Mouse (Mus musculus) intestine, embryonic 15.5 days (tissue): ENCODE measurements around the gene Zc3h13. TPM values are rescaled to one million over a fixed set of nuclear protein-coding genes. Genes with fewer than 3 reads are reported as not detected.

ENCODE experiments used
- ATAC-seq: fragments of 200-750 bp; cut with Nextera tagmentation; 2 replicates; pipeline ENCODE4 v1.8.0; 2017; ENCODE audit warnings: moderate TSS enrichment, moderate library complexity
- H3K27ac ChIP-seq: fragments of 300-500 bp; sonication (generic); 2 replicates; pipeline ENCODE4 v1.5.1; 2015; ENCODE audit warnings: mild to moderate bottlenecking, inconsistent platforms
- H3K27me3 ChIP-seq: fragments of 300-500 bp; sonication (generic); replicated peaks from 2 replicates; pipeline ENCODE4 v1.6.1; 2015; ENCODE audit warnings: inconsistent platforms
- H3K36me3 ChIP-seq: fragments of 300-500 bp; sonication (generic); 2 replicates; pipeline ENCODE4 v1.6.1; 2015; ENCODE audit warnings: inconsistent platforms
- H3K4me1 ChIP-seq: fragments of 300-500 bp; sonication (generic); replicated peaks from 2 replicates; pipeline ENCODE4 v1.6.1; 2015; ENCODE audit warnings: inconsistent platforms
- H3K4me2 ChIP-seq: fragments of 300-500 bp; sonication (generic); replicated peaks from 2 replicates; pipeline ENCODE4 v1.6.1; 2015; ENCODE audit warnings: mild to moderate bottlenecking, inconsistent platforms
- H3K4me3 ChIP-seq: fragments of 300-500 bp; sonication (generic); replicated peaks from 2 replicates; pipeline ENCODE4 v1.5.1; 2015; ENCODE audit warnings: inconsistent platforms
- H3K9ac ChIP-seq: fragments of 300-500 bp; sonication (generic); 2 replicates; pipeline ENCODE4 v1.6.1; 2015; ENCODE audit warnings: inconsistent platforms
- H3K9me3 ChIP-seq: fragments of 300-500 bp; sonication (generic); 2 replicates; pipeline ENCODE4 v1.6.1; 2016; ENCODE audit warnings: inconsistent platforms
- WGBS: fragments of 180-500 bp; shearing (Covaris S2); methylation state at CpG from one replicate; pipeline ENCODE4 v1.1.7; 2015; 5-methylcytosine and 5-hydroxymethylcytosine counted together
- polyA plus RNA-seq: library from polyadenylated mRNA; unstranded; fragments of >200 nt; fragmentation: Nextera tagmentation; extraction: Ambion mirVana; gene quantifications from 2 replicates; pipeline ENCODE4 v1.2.1, GENCODE M21; 2015

Zc3h13 gene
- polyA plus RNA-seq, result 26.8 and 27.3 TPM in 2 replicates

DNA sequence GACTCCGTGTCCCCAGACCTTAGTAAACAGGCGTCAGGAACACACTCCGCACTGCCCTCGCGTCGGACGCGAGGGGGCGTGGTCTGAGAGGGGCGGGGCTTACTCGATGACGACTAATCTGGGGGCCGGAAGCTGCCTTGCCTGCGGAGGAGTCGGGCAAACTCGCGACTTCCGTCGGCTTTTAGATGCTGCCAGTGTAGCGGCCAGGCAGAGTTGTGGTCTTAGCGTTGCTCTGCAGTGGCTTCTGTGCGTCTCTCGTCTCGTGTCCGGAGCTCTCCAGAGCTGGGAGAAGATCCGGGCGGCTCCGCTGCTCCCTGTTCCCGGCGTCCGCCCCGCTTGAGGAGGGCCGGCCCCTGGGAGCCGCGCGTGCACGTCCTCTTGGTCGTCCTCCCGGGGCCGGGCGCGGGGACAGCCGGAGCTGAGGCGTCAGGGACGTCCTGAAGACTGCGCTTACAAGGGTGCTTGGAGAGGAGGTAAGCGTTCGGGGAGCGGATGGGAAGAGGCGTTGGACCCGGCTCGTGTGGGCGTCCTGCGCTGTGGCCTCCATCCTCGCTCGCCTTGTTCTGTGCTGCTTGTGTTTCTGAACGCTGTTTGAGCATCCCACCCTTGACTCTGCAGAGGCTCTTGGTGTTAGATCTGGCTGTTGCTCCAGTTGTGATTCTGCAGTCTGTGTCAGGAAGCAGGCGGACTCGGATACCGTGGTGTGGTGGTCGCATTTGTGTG, at the start of gene Zc3h13:
TSS of gene Zc3h13 (plus strand) at position 181 of the 723 bp plus-strand sequence.
- H3K27me3 ChIP-seq, result no peaks in the 10 kb centered on the region
- H3K9ac ChIP-seq, result peak within 1 kb of the TSS; percentile 89
- peak within 1 kb of the TSS; percentile 97 for H3K4me3 ChIP-seq
- peaks cover 2% of the 10 kb centered on the region; the same call in 1 of the 2 replicates for H3K4me1 ChIP-seq
- no peaks in the 10 kb centered on the region for H3K9me3 ChIP-seq
- H3K27ac ChIP-seq, result peak within 1 kb of the TSS; percentile 83
- H3K36me3 ChIP-seq, result no peaks in the 10 kb centered on the region
- under 1% methylated on average over 61 of the region's 61 CpGs for WGBS
- peak within 1 kb of the TSS; percentile 66 for H3K4me2 ChIP-seq
- ATAC-seq, result peak; percentile 100

DNA sequence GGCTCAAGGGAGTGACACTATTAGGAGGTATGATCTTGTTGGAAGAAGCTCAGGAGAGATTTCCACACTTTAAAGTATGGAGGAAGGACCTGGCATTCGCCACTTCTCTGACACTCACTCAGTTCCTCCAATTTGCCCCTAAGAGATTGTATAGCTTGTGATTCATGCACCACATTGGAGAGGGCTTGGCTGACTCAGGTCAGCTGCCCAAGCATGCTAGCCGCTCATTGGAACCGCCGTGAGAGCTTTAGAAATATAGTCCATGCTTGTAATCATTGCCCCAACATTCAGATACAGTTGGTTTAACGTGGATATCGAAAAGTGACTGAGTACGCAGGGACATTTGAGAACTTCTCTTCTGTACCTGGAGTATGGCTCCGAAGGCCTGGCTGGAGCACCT, 48.6 kb upstream of the Zc3h13 start:
- Histone ChIP-seq H3K4me3 (no peak overlapping the region), H3K27me3 (no peaks in the 10 kb centered on the region), H3K36me3 (no peaks in the 10 kb centered on the region), H3K4me1 (no peaks in the 10 kb centered on the region), H3K4me2 (no peak overlapping the region), H3K9me3 (no peaks in the 10 kb centered on the region), H3K9ac (no peak overlapping the region), H3K27ac (no peak overlapping the region)
- WGBS, result 91% methylated on average over 8 of the region's 8 CpGs
- no peak for ATAC-seq

DNA sequence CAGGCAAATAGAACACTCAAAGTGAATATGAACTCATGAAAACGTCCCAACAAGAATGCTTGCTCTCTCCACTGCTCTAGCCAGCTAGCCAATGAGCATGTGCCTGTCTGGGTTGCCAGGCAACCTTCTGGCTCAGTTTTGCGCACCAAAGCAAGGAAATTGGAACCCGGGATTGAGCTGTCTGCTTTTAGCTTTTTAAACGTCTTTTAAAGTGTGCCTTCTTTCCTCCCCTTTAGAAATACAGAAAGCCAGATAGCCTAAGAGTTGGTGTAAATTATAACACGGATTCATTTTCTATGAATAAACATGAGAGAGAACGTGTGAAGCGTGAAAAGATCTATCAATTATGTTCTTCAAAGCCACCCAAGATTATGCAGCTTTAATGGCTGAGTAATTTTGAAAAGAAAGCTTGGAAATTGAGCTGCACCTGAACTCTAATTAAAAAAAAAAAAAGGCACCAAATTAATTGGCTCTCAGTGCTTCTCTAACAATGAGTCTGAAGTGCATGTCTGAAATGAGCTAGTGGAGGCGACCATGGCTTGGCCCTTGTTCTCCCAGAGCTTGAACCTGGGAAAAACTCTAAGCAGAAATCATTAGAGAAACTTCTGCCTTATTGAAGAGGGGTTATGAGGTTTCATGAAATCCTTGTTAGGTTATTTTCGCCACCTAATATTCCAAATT, 48.1 kb upstream of the Zc3h13 start:
- Histone ChIP-seq H3K36me3 (no peaks in the 10 kb centered on the region), H3K4me1 (no peaks in the 10 kb centered on the region), H3K4me3 (no peak overlapping the region), H3K9ac (no peak overlapping the region), H3K27ac (no peak overlapping the region), H3K27me3 (no peaks in the 10 kb centered on the region), H3K4me2 (no peak overlapping the region), H3K9me3 (no peaks in the 10 kb centered on the region)
- WGBS, result 68% methylated on average over 9 of the region's 9 CpGs
- ATAC-seq, result no peak

DNA sequence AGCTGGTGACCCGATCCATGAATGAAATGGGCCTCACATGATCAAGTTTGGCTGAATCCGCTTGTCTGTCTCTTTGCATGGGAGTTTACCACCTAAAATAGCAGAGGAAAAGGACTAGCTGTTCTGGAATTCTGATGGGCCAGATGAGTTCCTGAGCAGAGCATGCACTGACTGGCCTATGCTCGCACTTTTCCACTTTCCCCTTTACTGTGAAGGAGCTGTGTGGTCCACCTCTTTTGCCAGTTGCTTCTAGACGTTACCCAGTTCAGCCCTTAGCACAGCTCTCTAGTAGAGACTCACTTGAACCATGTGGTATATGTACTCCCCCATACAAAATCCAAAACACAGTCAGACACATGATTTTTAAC, 47.6 kb upstream of the Zc3h13 start:
- Histone ChIP-seq H3K27ac (no peak overlapping the region), H3K4me3 (no peak overlapping the region), H3K4me2 (no peak overlapping the region), H3K36me3 (no peaks in the 10 kb centered on the region), H3K27me3 (no peaks in the 10 kb centered on the region), H3K9me3 (no peaks in the 10 kb centered on the region), H3K4me1 (no peaks in the 10 kb centered on the region), H3K9ac (no peak overlapping the region)
- no peak for ATAC-seq
- 85% methylated on average over 4 of the region's 4 CpGs for WGBS

DNA sequence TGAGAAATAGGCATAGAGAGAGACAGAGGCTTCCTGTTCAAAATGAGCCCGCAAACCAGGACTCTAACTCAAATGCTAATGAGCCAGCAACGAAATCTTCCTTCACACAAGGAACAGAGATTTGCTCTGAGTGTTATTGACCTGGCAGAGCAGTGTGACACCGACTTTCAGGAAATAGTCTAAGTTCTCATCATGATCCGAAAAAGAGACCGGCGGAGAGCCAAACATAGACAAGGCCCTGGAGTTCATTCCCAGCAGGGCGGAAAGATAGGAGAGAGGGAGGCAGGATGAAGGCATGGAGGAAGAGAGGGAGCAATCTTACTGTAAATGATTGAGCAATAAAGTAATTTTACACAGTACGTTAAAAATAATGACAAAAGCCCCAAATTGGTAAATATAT, 47.1 kb upstream of the Zc3h13 start:
- ATAC-seq, result no peak
- 82% methylated on average over 8 of the region's 8 CpGs for WGBS

DNA sequence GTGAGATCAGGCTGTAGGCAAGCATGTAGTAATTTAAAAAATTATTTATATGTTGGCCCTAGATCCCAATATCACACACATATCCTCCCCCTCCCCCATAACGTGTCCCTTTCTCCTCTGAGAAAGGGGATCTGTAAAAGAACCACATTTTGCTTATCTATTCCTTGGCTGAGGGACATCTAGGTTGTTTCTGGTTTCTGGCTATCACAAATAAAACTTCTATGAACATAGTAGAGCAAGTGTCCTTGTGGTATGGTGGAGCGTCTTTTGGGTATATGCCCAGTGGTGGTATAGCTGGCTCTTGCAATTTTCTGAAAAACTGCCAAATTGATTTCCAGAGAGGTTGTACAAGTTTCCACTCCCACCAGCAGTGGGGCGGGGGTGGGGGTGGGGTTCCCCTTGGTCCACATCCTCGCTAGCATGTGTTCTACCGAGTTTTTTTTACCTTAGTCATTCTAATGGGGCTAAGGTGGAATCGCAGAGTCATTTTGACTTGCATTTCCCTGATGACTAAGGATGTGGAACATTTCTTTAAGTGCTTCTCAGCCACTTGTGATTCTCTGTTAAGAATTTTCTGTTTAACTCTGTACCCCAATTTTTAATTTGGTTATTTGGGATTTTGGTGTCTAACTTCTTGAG, 46.0 kb upstream of the Zc3h13 start:
- 84% methylated on average over 6 of the region's 6 CpGs for WGBS
- H3K4me3 ChIP-seq, result no peak overlapping the region

More for the DNA sequence above, 47.1 kb upstream of the Zc3h13 start:
- no peaks in the 10 kb centered on the region for H3K4me1 ChIP-seq
- H3K36me3 ChIP-seq, result no peaks in the 10 kb centered on the region
- no peaks in the 10 kb centered on the region for H3K9me3 ChIP-seq
- H3K27me3 ChIP-seq, result no peaks in the 10 kb centered on the region
- H3K9ac ChIP-seq, result no peak overlapping the region
- no peak overlapping the region for H3K4me2 ChIP-seq
- H3K4me3 ChIP-seq, result no peak overlapping the region
- H3K27ac ChIP-seq, result no peak overlapping the region

DNA sequence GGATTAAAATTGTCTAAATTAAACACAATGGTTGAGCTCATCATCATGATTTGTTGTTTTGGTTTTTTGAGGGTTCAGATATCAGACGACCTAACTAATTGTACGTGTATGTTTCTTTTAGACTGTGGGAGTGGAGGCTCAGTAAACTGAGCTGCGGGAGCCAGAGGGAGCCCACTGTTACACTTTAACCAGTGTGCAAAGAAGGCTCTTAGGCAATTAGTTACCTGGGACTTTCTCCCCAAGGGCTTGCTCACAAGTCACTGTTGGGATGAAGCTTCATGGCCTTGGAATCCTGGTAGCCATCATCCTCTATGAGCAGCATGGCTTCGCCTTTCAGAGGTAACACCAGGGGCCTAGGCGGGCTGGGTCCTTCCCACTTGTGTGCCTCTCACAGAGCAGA, 42.1 kb upstream of the Zc3h13 start, which contains the start of gene Cpb2:
TSS of gene Cpb2 (plus strand) at position 201 of the 400 bp plus-strand sequence.
- H3K4me2 ChIP-seq, result no peak within 1 kb of the TSS
- H3K9ac ChIP-seq, result no peak within 1 kb of the TSS
- H3K27ac ChIP-seq, result no peak within 1 kb of the TSS
- H3K9me3 ChIP-seq, result no peaks in the 10 kb centered on the region
- H3K4me1 ChIP-seq, result no peaks in the 10 kb centered on the region
- no peak within 1 kb of the TSS for H3K4me3 ChIP-seq
- no peaks in the 10 kb centered on the region for H3K27me3 ChIP-seq
- no peaks in the 10 kb centered on the region for H3K36me3 ChIP-seq
- peak; percentile 75; the same call in 1 of the 2 replicates for ATAC-seq
- WGBS, result 65% methylated on average over 5 of the region's 5 CpGs

More for the DNA sequence above, 46.0 kb upstream of the Zc3h13 start:
- ATAC-seq, result no peak
- no peak overlapping the region for H3K27ac ChIP-seq
- H3K27me3 ChIP-seq, result no peaks in the 10 kb centered on the region
- H3K9ac ChIP-seq, result no peak overlapping the region
- no peaks in the 10 kb centered on the region for H3K9me3 ChIP-seq
- no peak overlapping the region for H3K4me2 ChIP-seq
- H3K36me3 ChIP-seq, result no peaks in the 10 kb centered on the region
- H3K4me1 ChIP-seq, result no peaks in the 10 kb centered on the region

DNA sequence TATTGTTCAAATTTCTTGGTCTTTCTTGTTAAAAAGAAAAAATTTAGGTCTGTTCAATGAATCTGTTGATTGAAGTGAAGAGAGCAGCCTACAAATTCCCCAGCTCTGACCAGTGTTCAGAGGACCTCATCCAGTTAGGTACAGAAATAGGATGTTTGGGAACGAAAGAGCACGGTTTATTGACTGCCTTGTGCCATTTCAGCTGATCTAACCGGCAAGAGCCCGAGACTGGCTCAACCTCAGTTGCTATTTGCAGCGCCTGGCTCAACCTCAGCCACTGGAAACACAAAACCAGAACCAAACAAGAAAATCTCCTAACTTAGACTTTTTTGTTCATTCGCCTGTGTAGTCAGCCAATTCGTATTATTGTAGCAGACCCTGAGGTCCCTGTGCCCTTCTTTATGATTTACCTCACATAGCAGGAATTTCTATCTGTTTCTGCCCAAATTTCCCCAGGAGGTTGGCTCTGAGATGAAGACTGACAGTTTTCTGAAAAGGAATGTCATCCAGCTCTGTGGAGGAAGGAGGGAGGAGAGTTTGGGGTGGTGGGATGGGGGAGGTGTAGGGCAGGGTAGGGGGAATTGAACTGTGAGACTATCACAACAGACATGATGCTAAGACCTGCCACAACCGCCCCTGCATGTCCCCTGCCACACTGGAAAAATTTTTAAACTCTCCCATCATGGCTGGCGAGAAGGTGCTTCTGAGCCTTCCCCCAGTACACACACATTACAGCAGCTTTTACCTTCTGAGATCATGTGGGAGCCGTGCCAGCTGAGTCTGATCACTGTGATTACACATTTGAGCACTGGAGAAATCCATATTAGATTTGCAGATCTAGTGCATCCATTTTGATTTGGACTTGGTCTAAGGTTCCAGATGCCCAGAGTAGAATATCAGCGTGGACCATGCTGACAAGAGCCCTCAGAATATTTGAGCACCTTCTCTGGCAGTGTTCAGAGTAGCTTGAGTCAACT, 37.9 kb upstream of the Zc3h13 start:
- Histone ChIP-seq H3K27ac (no peak overlapping the region), H3K4me1 (no peaks in the 10 kb centered on the region), H3K4me2 (no peak overlapping the region), H3K4me3 (no peak overlapping the region), H3K36me3 (no peaks in the 10 kb centered on the region), H3K9me3 (no peaks in the 10 kb centered on the region), H3K27me3 (no peaks in the 10 kb centered on the region), H3K9ac (no peak overlapping the region)
- WGBS, result 79% methylated on average over 11 of the region's 11 CpGs
- ATAC-seq, result no peak

DNA sequence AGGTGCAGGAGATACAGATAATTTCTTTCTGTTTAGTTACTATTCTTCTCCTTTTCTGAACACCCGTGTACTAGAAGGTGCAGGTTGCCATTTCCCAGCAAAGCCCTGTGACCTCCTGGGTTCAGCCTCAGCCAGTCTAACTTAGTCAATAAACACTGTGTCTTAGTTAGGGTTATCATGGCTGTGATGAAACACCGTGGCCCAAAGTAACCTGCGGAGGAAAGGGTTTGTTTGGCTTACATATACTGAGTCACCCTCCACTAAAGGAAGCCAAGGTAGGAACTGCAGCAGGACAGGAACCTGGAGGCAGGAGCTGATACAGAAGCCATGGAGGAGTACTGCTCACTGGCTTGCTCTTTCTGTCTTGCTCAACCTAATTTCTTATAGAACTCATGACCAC, 33.7 kb upstream of the Zc3h13 start:
- H3K4me1 ChIP-seq, result no peaks in the 10 kb centered on the region
- no peaks in the 10 kb centered on the region for H3K27me3 ChIP-seq
- H3K4me2 ChIP-seq, result no peak overlapping the region
- no peak overlapping the region for H3K4me3 ChIP-seq
- H3K9me3 ChIP-seq, result no peaks in the 10 kb centered on the region
- no peak overlapping the region for H3K27ac ChIP-seq
- WGBS, result 81% methylated on average over 3 of the region's 3 CpGs
- no peak for ATAC-seq
- no peaks in the 10 kb centered on the region for H3K36me3 ChIP-seq
- H3K9ac ChIP-seq, result no peak overlapping the region

DNA sequence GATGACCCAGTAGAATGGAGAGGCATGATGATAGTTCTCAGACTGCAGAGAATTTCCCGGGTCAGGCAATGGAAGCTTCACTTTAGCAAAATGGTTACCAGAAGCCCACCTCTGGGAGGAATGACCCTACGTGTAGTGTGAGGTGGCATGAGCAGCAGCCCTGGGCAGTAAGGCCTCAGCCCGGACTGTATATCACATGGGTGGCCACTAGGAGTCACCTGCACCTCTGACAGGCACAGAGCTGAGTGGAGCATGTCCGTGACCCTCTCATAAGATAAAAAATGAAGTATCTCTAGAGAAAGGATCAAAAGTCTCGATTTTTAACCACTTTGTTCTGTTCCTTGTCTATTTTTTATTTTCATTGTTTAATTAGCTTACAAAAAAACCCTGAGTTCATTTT, 27.7 kb upstream of the Zc3h13 start:
- H3K9me3 ChIP-seq, result no peaks in the 10 kb centered on the region
- no peak overlapping the region for H3K9ac ChIP-seq
- ATAC-seq, result no peak
- H3K4me2 ChIP-seq, result no peak overlapping the region
- H3K27ac ChIP-seq, result no peak overlapping the region
- no peaks in the 10 kb centered on the region for H3K4me1 ChIP-seq
- no peaks in the 10 kb centered on the region for H3K27me3 ChIP-seq
- WGBS, result 43% methylated on average over 5 of the region's 5 CpGs
- H3K4me3 ChIP-seq, result no peak overlapping the region
- H3K36me3 ChIP-seq, result no peaks in the 10 kb centered on the region

DNA sequence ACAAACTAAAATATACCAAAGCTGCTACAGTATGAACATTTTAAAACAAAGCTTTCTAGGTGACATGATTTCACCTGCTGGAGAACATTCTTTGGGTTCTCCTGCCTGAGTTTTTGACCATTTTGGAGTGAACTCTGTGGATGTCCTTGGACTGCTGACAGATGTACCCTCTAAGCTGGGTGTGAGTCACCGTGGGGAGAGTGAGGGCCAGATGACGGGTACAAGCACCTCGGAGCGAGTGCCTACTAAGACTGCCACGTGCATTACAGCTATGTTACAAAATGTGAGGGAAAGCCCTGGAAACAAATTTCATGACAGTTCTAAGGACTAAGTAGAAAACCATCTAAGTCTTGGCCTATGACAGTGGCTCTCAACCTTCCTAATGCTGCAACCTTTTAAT, 14.6 kb upstream of the Zc3h13 start:
- Histone ChIP-seq H3K36me3 (no peaks in the 10 kb centered on the region), H3K27ac (no peak overlapping the region), H3K4me1 (no peaks in the 10 kb centered on the region), H3K9me3 (no peaks in the 10 kb centered on the region), H3K4me3 (no peak overlapping the region), H3K9ac (no peak overlapping the region), H3K27me3 (no peaks in the 10 kb centered on the region), H3K4me2 (no peak overlapping the region)
- 86% methylated on average over 5 of the region's 5 CpGs for WGBS
- no peak for ATAC-seq

DNA sequence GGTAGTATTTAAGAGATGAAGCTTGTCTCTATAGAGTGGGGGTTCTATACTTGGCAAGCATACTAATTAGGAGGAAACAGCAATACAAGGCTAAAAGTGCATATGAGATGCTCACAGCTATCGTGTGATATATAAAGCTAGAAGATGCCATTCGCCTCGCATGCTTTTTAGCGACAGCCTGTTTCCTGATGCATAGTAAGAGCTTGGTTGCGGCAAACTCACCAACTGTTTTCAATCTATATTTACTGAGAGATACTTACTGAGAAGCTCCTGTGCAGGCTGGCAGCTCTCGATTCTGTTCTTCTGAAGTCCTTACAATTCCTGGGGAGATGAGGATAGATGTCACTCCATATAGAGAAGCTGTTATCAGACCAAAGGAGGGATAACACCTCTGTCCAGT, 4.5 kb upstream of the Zc3h13 start:
- Histone ChIP-seq H3K9ac (no peak overlapping the region), H3K4me2 (no peak overlapping the region), H3K4me1 (no peaks in the 10 kb centered on the region; the same call in 1 of the 2 replicates), H3K4me3 (no peak overlapping the region), H3K27me3 (no peaks in the 10 kb centered on the region), H3K27ac (no peak overlapping the region), H3K9me3 (no peaks in the 10 kb centered on the region), H3K36me3 (no peaks in the 10 kb centered on the region)
- 87% methylated on average over 6 of the region's 6 CpGs for WGBS
- ATAC-seq, result no peak
